Comparison of ENCODE assay signal across 10 mouse cellular contexts in genomic region chr1:138982203-138982602, GRCm38 (mm10). TPM values are rescaled to one million over a fixed set of nuclear protein-coding genes. Genes with fewer than 3 reads are reported as not detected.
A peak's percentile ranks its signal among the peaks of the same experiment; 100 is the strongest.
DNase-seq lines count a peak whose midpoint lies in the region; ATAC-seq and TF ChIP-seq lines count a peak whose summit lies in the region.
"Had no signal": no experiment of that assay in that cellular context is flagged by ENCODE, and none has a peak within 500 bp of the region (broad histone marks: within the 10 kb centered on the region; RNA-seq: fewer than 3 reads in every experiment).

No protein-coding gene starts in this region.

- peak; percentile 13 for DNase-seq in adrenal gland, postnatal 14 days
- no peak for DNase-seq in adrenal gland, adult 18-20 months (ENCODE audit: low spot score in 2 of 2)
- DNase-seq in liver, adult 2 months (ENCODE audit: extremely low read depth, low read depth, low spot score): peak; percentile 35
- no peak for DNase-seq in left cerebral cortex, adult 18-20 months (ENCODE audit: low spot score in 2 of 2)

- no peaks in the 10 kb centered on the region for H3K27me3 ChIP-seq in liver, adult 2 months (ENCODE audit: control insufficient read depth, insufficient read depth, low read length)
- H3K27me3 ChIP-seq in liver, embryonic 12.5 days (replicated peaks): no peaks in the 10 kb centered on the region
- H3K27me3 ChIP-seq in heart, embryonic 16.5 days (ENCODE audit: control insufficient read depth, insufficient read depth, low read length): no peaks in the 10 kb centered on the region
- H3K27me3 ChIP-seq: kidney, embryonic 15.5 days; Patski had no signal

- peaks cover 20% of the 10 kb centered on the region; the same call in 1 of the 2 replicates for H3K79me2 ChIP-seq in liver, adult 2 months (ENCODE audit: control insufficient read depth, insufficient read depth, low read length)

- H3K36me3 ChIP-seq in liver, adult 2 months (ENCODE audit: control insufficient read depth, insufficient read depth, low read length): no peaks in the 10 kb centered on the region
- no peaks in the 10 kb centered on the region for H3K36me3 ChIP-seq in liver, embryonic 12.5 days
- H3K36me3 ChIP-seq in heart, embryonic 16.5 days (ENCODE audit: control insufficient read depth, insufficient read depth): no peaks in the 10 kb centered on the region
- H3K36me3 ChIP-seq: kidney, embryonic 15.5 days had no signal

- H3K9me3 ChIP-seq in liver, embryonic 12.5 days (replicated peaks): no peaks in the 10 kb centered on the region
- H3K9me3 ChIP-seq in heart, embryonic 16.5 days (replicated peaks; ENCODE audit: control insufficient read depth, low read length): no peaks in the 10 kb centered on the region
- H3K9me3 ChIP-seq: kidney, embryonic 15.5 days had no signal

- 73% methylated on average over 7 of the region's 7 CpGs for WGBS in liver, adult 2 months
- WGBS in liver, embryonic 12.5 days (ENCODE audit: insufficient replicate concordance): 57% methylated on average over 7 of the region's 7 CpGs
- WGBS in heart, embryonic 16.5 days: 69% methylated on average over 7 of the region's 7 CpGs

- peak overlapping the region; percentile 19; the same call in 1 of the 2 replicates for H3K4me3 ChIP-seq in liver, adult 2 months (ENCODE audit: insufficient read depth, low read depth, low read length)
- H3K4me3 ChIP-seq in liver, embryonic 12.5 days: no peak overlapping the region
- H3K4me3 ChIP-seq in heart, embryonic 16.5 days (ENCODE audit: low read length): no peak overlapping the region
- H3K4me3 ChIP-seq: kidney, embryonic 15.5 days had no signal

- H3K4me2 ChIP-seq in liver, embryonic 12.5 days: no peak overlapping the region
- peak overlapping the region; percentile 43 for H3K4me2 ChIP-seq in heart, embryonic 16.5 days (ENCODE audit: low read depth, low read length)
- H3K4me2 ChIP-seq: kidney, embryonic 15.5 days had no signal

- H3K9ac ChIP-seq in liver, adult 2 months (ENCODE audit: low read depth, low read length): no peak overlapping the region
- no peak overlapping the region for H3K9ac ChIP-seq in liver, embryonic 12.5 days
- H3K9ac ChIP-seq in heart, embryonic 16.5 days (ENCODE audit: low read length): no peak overlapping the region
- H3K9ac ChIP-seq: kidney, embryonic 15.5 days had no signal

- no peak for TF ChIP-seq CTCF in liver, adult 2 months (IDR thresholded peaks at IDR 0.05; ENCODE audit: low read depth, low read length)

- no peak for ATAC-seq in liver, embryonic 12.5 days
- ATAC-seq in heart, embryonic 16.5 days (replicated peaks; ENCODE audit: extremely low read depth, insufficient read depth, low FRiP score): peak; percentile 43; the same call in 1 of the 2 replicates
- ATAC-seq in megakaryocyte progenitor cell, adult 5-6 weeks (replicated peaks; ENCODE audit: poor library complexity): peak; percentile 77
- no peak for ATAC-seq in erythroid progenitor cell, adult 5-6 weeks (replicated peaks; ENCODE audit: low FRiP score, poor library complexity, severe bottlenecking)
- ATAC-seq: Patski had no signal

- H3K27ac ChIP-seq in liver, adult 2 months (replicated peaks; ENCODE audit: insufficient read depth, low read depth, low read length): peak overlapping the region; percentile 44
- no peak overlapping the region for H3K27ac ChIP-seq in liver, embryonic 12.5 days
- peak overlapping the region; percentile 45 for H3K27ac ChIP-seq in heart, embryonic 16.5 days (ENCODE audit: low read length)
- H3K27ac ChIP-seq: kidney, embryonic 15.5 days had no signal

- no peak for TF ChIP-seq POLR2A in liver, adult 2 months (IDR thresholded peaks at IDR 0.05; ENCODE audit: extremely low read depth, insufficient read depth, low read length)

- no peaks in the 10 kb centered on the region; the same call in 1 of the 2 replicates for H3K4me1 ChIP-seq in liver, adult 2 months (ENCODE audit: control insufficient read depth, insufficient read depth, low read length)
- H3K4me1 ChIP-seq in liver, embryonic 12.5 days: 0 out of 2 replicates have a peak, but pooled peaks cover 8% of the 10 kb centered on the region
- peaks cover 31% of the 10 kb centered on the region for H3K4me1 ChIP-seq in heart, embryonic 16.5 days (ENCODE audit: control insufficient read depth, insufficient read depth, low read length)

RNA-seq across cellular contexts. Expression of gene Dennd1b, which starts 19.0 kb away (rescaled TPM):
- total RNA-seq in adrenal gland, postnatal 14 days (2021): 19.3 and 23.7 TPM in 2 replicates
- total RNA-seq in adrenal gland, adult 18-20 months (2021): 10 to 100 TPM; 23.0 to 23.2 TPM
- total RNA-seq in liver, adult 2 months (2014; rRNA removed): 14.4 and 16.5 TPM in 2 replicates
- polyA plus RNA-seq in liver, adult 2 months (2012; rRNA removed): 2.5 and 3.2 TPM in 2 replicates
- polyA plus RNA-seq in liver, embryonic 12.5 days (2016; fragmentation: Nextera tagmentation; extraction: Ambion mirVana): 4.7 and 5.1 TPM in 2 replicates
- polyA plus RNA-seq in heart, embryonic 16.5 days (2015; fragmentation: Nextera tagmentation; extraction: Ambion mirVana): 10.0 and 13.0 TPM in 2 replicates
- 21.3 and 35.7 TPM in 2 replicates for total RNA-seq in megakaryocyte progenitor cell, adult 5-6 weeks (2015)
- 21.5 and 22.6 TPM in 2 replicates for total RNA-seq in megakaryocyte progenitor cell, adult 5-6 weeks (2017)
- 8.6 and 15.1 TPM in 2 replicates for total RNA-seq in erythroid progenitor cell, adult 5-6 weeks (2015; ENCODE audit: low replicate concordance)
- total RNA-seq in erythroid progenitor cell, adult 5-6 weeks (2017; ENCODE audit: low replicate concordance): 2.3 and 5.1 TPM in 2 replicates
- 10 to 100 TPM; 52.9 to 53.9 TPM for total RNA-seq in left cerebral cortex, adult 18-20 months (2021)

Comparison
In these comparisons a context has a peak if more than half of its experiments do, and no peak if none do; other contexts are left out.
1. DNase-seq: peak in adrenal gland, postnatal 14 days (single experiment) and liver, adult 2 months (single experiment); none in adrenal gland, adult 18-20 months (0 of 2) and left cerebral cortex, adult 18-20 months (0 of 2).
2. ATAC-seq: peak in heart, embryonic 16.5 days (single experiment) and megakaryocyte progenitor cell, adult 5-6 weeks (single experiment); none in liver, embryonic 12.5 days (single experiment) and erythroid progenitor cell, adult 5-6 weeks (single experiment).